Mouse (Mus musculus): ENCODE results near the gene Olfr1271.
"Not testable (repeated sequence)": the region's sequence is repeated elsewhere in the genome, so short reads cannot be mapped to it uniquely, and the experiment has no call there.

The Olfr1271 gene

GRCm38 (mm10) chr2:90270932-90271331 is at the start of gene Olfr1271:
Gene Olfr1271 (minus strand): TSS chr2:90271032.
- no peak for DNase-seq (ENCODE audit: inconsistent ontology term)

DNA sequence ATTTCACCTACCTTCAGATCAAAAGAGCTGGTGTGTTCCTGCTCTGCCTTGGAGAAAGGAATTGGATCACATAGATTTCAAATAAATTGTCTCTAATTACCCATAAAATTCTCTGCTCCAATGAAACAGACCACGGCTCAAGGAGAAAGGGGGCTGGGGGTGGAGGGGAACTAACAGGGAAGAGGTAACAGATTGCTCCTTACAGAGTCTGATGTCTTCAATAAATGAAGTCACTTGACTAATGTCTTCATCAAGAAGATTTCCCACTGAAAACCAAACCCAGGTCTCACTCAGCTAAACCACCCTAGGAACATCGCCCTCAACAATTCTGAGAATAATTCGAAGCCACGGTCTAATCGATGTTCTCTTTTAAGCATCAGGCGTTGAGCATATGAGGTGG is 21.9 kb upstream of the Olfr1271 start, which contains the start of gene Olfr1272:
TSS of gene Olfr1272 (minus strand) at position 101 of the 400 bp plus-strand sequence.
- DNase-seq (ENCODE audit: inconsistent ontology term): no peak

- DNase-seq (ENCODE audit: inconsistent ontology term): no peak
Measured at GRCm38 (mm10) chr2:90257492-90257891, 13.3 kb downstream of the Olfr1271 start, which contains the start of gene Olfr142. Gene Olfr142 (minus strand): TSS chr2:90257592.

- not testable (repeated sequence) for DNase-seq (ENCODE audit: inconsistent ontology term)
Measured at GRCm38 (mm10) chr2:90224393-90224792, 46.4 kb downstream of the Olfr1271 start, which contains the start of gene Olfr1506. Gene Olfr1506 (minus strand): TSS chr2:90224493.
